Mouse (Mus musculus) midbrain, embryonic 16.5 days (tissue): ENCODE measurements around the gene Gng10. TPM values are rescaled to one million over a fixed set of nuclear protein-coding genes. Genes with fewer than 3 reads are reported as not detected.
A peak's percentile ranks its signal among the peaks of the same experiment; 100 is the strongest.

Source experiments
- ATAC-seq: fragments of 200-750 bp; cut with Nextera tagmentation; 2 replicates; pipeline ENCODE4 v1.8.0; 2017; ENCODE audit warnings: moderate TSS enrichment
- H3K27ac ChIP-seq: fragments of 300-500 bp; sonication (generic); 2 replicates; pipeline ENCODE4 v1.5.1; 2014; ENCODE audit warnings: mild to moderate bottlenecking, low read length, mixed read lengths
- H3K27me3 ChIP-seq: fragments of 300-500 bp; sonication (generic); 2 replicates; pipeline ENCODE4 v1.6.1; 2014; ENCODE audit warnings: low read depth, low read length, mixed read lengths; ENCODE audit not compliant: control insufficient read depth, insufficient read depth
- H3K36me3 ChIP-seq: fragments of 300-500 bp; sonication (generic); 2 replicates; pipeline ENCODE4 v1.6.1; 2014; ENCODE audit warnings: mild to moderate bottlenecking, low read length, moderate library complexity, mixed read lengths; ENCODE audit not compliant: control insufficient read depth, insufficient read depth
- H3K4me1 ChIP-seq: fragments of 300-500 bp; sonication (generic); 2 replicates; pipeline ENCODE4 v1.6.1; 2014; ENCODE audit warnings: mild to moderate bottlenecking, low read length, mixed read lengths; ENCODE audit not compliant: control insufficient read depth, insufficient read depth
- H3K4me2 ChIP-seq: fragments of 300-500 bp; sonication (generic); 2 replicates; pipeline ENCODE4 v1.6.1; 2014; ENCODE audit warnings: mild to moderate bottlenecking, low read length, mixed read lengths
- H3K4me3 ChIP-seq: fragments of 300-500 bp; sonication (generic); 2 replicates; pipeline ENCODE4 v1.5.1; 2014; ENCODE audit warnings: low read depth, mild to moderate bottlenecking, low read length, moderate library complexity, mixed read lengths
- H3K9ac ChIP-seq: fragments of 300-500 bp; sonication (generic); 2 replicates; pipeline ENCODE4 v1.6.1; 2014; ENCODE audit warnings: low read depth, low read length, mixed read lengths
- H3K9me3 ChIP-seq: fragments of 300-500 bp; sonication (generic); replicated peaks from 2 replicates; pipeline ENCODE4 v1.6.1; 2014; ENCODE audit warnings: mild to moderate bottlenecking, low read length, mixed read lengths; ENCODE audit not compliant: control insufficient read depth, poor library complexity, severe bottlenecking
- WGBS: fragments of 180-500 bp; shearing (Covaris S2); extraction: QIAGEN DNeasy Blood & Tissue Kit; methylation state at CpG from one replicate; pipeline ENCODE4 v1.1.7; 2014; 5-methylcytosine and 5-hydroxymethylcytosine counted together
- polyA plus RNA-seq: library from polyadenylated mRNA; unstranded; fragments of >200 nt; fragmentation: Nextera tagmentation; extraction: Ambion mirVana; gene quantifications from 2 replicates; pipeline ENCODE4 v1.2.1, GENCODE M21; 2015

Gene Gng10
- polyA plus RNA-seq, 1 experiment from 2014 or later = 224 TPM

DNA sequence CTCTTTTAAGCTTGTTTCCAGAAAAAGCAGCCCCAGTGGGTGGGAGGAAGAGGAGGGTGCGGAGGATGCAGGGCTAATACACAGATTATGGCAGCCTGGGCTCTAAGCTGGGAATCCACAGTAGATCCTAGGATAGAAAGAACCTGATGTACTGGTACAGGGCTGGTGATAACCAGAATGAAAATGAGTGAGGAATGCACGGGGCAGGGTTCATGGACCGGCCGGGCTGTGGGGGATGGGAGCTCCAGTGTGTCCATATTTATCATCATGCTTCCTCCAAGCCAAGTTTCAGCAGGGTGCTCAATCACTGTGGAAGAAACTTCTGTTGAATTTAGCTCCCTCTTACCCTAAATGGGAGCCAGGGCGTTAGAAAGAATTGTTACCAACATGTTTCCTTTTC is 37.8 kb upstream of the Gng10 start:
- H3K9me3 ChIP-seq = no peaks in the 10 kb centered on the region
- H3K27ac ChIP-seq = no peak overlapping the region
- H3K36me3 ChIP-seq = no peaks in the 10 kb centered on the region
- no peaks in the 10 kb centered on the region for H3K4me1 ChIP-seq
- 81% methylated on average over 5 of the region's 5 CpGs for WGBS
- no peak overlapping the region for H3K9ac ChIP-seq
- no peaks in the 10 kb centered on the region for H3K27me3 ChIP-seq
- no peak for ATAC-seq
- H3K4me3 ChIP-seq = no peak overlapping the region
- H3K4me2 ChIP-seq = no peak overlapping the region

DNA sequence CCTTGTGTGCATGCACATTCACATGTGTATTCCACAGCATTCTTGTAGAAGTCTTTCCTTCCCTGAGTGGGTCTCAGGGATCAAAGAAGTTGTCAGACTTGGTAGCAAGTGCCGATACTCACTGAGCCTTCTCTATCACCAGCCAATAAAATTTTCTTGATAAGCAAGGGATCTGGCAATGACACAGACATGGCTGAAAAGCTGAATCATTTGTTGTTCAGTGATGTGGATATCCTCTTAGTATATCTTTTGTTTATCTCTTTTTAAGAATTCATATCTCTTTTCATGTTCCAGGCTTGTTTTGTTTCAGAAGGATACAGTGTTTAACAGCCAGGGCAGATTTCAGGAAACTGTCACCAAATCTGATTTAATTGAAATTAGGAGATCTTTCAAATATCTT is 36.2 kb upstream of the Gng10 start:
- H3K9ac ChIP-seq = no peak overlapping the region
- 96% methylated on average over 1 of the region's 1 CpGs for WGBS
- no peaks in the 10 kb centered on the region for H3K9me3 ChIP-seq
- no peaks in the 10 kb centered on the region for H3K36me3 ChIP-seq
- no peak overlapping the region for H3K4me2 ChIP-seq
- H3K27me3 ChIP-seq = no peaks in the 10 kb centered on the region
- no peak overlapping the region for H3K27ac ChIP-seq
- peaks cover 4% of the 10 kb centered on the region for H3K4me1 ChIP-seq
- H3K4me3 ChIP-seq = no peak overlapping the region
- no peak for ATAC-seq

DNA sequence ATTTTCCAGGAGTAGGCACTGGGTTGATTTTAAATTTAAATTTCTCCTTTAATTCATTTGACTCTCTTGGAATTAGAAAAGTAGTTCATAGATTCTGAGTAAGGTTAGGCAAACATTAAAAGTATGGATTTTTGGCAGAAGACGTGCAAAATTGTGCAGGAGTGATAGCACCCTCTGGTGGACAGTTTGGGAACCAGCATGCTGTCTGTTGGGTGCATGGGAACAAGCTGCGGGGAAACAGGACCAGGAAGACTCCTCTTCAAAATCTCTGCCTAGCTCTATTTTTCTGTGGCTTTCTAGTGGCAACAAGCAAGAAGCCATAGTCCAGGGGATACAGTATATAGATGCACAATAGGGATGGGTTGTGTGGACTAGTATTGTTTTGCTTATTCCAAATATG is 35.2 kb upstream of the Gng10 start:
- peaks cover 14% of the 10 kb centered on the region for H3K4me1 ChIP-seq
- ATAC-seq = no peak
- no peaks in the 10 kb centered on the region; the same call in 1 of the 2 replicates for H3K27me3 ChIP-seq
- H3K4me3 ChIP-seq = no peak overlapping the region
- no peak overlapping the region for H3K27ac ChIP-seq
- 4% methylated on average over 2 of the region's 2 CpGs for WGBS
- no peak overlapping the region for H3K4me2 ChIP-seq
- no peak overlapping the region for H3K9ac ChIP-seq
- no peaks in the 10 kb centered on the region for H3K36me3 ChIP-seq
- H3K9me3 ChIP-seq = no peaks in the 10 kb centered on the region

DNA sequence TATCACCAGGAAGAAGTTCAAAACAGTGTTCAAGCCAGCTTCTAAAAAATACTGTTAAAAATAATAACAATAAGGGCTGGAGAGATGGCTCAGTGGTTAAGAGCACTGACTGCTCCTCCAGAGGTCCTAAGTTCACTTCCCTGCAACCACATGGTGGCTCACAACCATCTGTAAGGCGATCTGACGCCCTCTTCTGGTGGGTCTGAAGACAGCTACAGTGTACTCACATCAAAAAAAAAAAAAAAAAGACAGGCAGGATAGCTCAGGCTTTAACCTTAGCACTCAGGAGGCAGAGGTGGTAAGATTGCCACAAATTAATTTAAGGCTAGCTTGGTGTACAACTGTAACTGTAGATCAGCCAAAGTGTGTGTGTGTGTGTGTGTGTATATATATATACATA is 34.3 kb upstream of the Gng10 start:
- Histone ChIP-seq H3K4me2 (no peak overlapping the region), H3K4me3 (no peak overlapping the region), H3K9ac (no peak overlapping the region), H3K4me1 (peaks cover 21% of the 10 kb centered on the region), H3K27me3 (no peaks in the 10 kb centered on the region; the same call in 1 of the 2 replicates), H3K36me3 (no peaks in the 10 kb centered on the region), H3K27ac (no peak overlapping the region), H3K9me3 (no peaks in the 10 kb centered on the region)
- WGBS = 0% methylated on average over 2 of the region's 2 CpGs
- ATAC-seq = no peak

- Histone ChIP-seq H3K4me2 (peak within 1 kb of the TSS; percentile 69), H3K4me3 (peak within 1 kb of the TSS; percentile 56), H3K9ac (peak within 1 kb of the TSS; percentile 89), H3K27me3 (no peaks in the 10 kb centered on the region; the same call in 1 of the 2 replicates), H3K36me3 (no peaks in the 10 kb centered on the region), H3K4me1 (peaks cover 32% of the 10 kb centered on the region), H3K9me3 (no peaks in the 10 kb centered on the region), H3K27ac (peak within 1 kb of the TSS; percentile 86)
- under 1% methylated on average over 86 of the region's 89 CpGs for WGBS
- peak; percentile 99 for ATAC-seq
Measured at GRCm38 (mm10) chr4:59002948-59003805, 31.7 kb upstream of the Gng10 start, which contains the start of gene Gm20503. Gm20503 (plus strand) TSS chr4:59003210.

GRCm38 (mm10) chr4:59003806-59004200 is 31.1 kb upstream of the Gng10 start:
- no peak for ATAC-seq
- H3K9ac ChIP-seq = peak overlapping the region; percentile 89
- H3K4me2 ChIP-seq = peak overlapping the region; percentile 69
- H3K27ac ChIP-seq = no peak overlapping the region
- no peaks in the 10 kb centered on the region for H3K36me3 ChIP-seq
- no peaks in the 10 kb centered on the region for H3K9me3 ChIP-seq
- H3K4me3 ChIP-seq = peak overlapping the region; percentile 56
- WGBS = 42% methylated on average over 7 of the region's 7 CpGs
- H3K4me1 ChIP-seq = peaks cover 32% of the 10 kb centered on the region
- no peaks in the 10 kb centered on the region; the same call in 1 of the 2 replicates for H3K27me3 ChIP-seq

DNA sequence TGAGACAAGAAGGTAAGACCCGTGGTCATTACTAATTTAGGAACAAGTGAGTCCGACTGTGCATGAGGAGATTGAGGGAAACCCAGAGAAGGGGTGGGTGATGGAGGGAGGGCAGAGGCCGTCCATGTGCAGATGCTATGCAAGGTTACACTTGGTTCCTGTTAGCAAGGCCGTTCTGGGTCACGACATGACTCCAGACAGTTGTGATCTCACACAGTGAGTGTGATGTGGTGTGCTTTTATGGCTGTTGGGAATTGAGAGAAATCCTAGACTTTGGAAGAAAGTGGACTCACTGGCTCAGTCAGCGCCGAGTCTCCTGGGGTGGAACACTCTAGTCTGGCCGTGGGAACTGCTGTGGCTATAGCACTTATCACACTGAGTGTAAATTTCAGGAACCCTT is 28.7 kb upstream of the Gng10 start:
- H3K4me3 ChIP-seq = no peak overlapping the region
- no peak overlapping the region for H3K27ac ChIP-seq
- 63% methylated on average over 8 of the region's 8 CpGs for WGBS
- H3K4me1 ChIP-seq = peaks cover 32% of the 10 kb centered on the region
- H3K9me3 ChIP-seq = no peaks in the 10 kb centered on the region
- no peak for ATAC-seq
- no peak overlapping the region for H3K9ac ChIP-seq
- H3K36me3 ChIP-seq = no peaks in the 10 kb centered on the region
- H3K27me3 ChIP-seq = no peaks in the 10 kb centered on the region; the same call in 1 of the 2 replicates
- H3K4me2 ChIP-seq = no peak overlapping the region

GRCm38 (mm10) chr4:59007016-59007415 is 27.9 kb upstream of the Gng10 start:
- Histone ChIP-seq H3K9ac (no peak overlapping the region), H3K27me3 (no peaks in the 10 kb centered on the region; the same call in 1 of the 2 replicates), H3K4me2 (no peak overlapping the region), H3K36me3 (no peaks in the 10 kb centered on the region), H3K4me1 (peaks cover 32% of the 10 kb centered on the region), H3K27ac (no peak overlapping the region), H3K9me3 (no peaks in the 10 kb centered on the region), H3K4me3 (no peak overlapping the region)
- WGBS = 38% methylated on average over 6 of the region's 6 CpGs
- no peak for ATAC-seq

GRCm38 (mm10) chr4:59007974-59008373 is 26.9 kb upstream of the Gng10 start:
- WGBS = 90% methylated on average over 5 of the region's 5 CpGs
- Histone ChIP-seq H3K4me2 (no peak overlapping the region), H3K27ac (no peak overlapping the region), H3K9me3 (no peaks in the 10 kb centered on the region), H3K36me3 (no peaks in the 10 kb centered on the region), H3K4me1 (peaks cover 28% of the 10 kb centered on the region), H3K27me3 (no peaks in the 10 kb centered on the region; the same call in 1 of the 2 replicates), H3K4me3 (no peak overlapping the region), H3K9ac (no peak overlapping the region)
- no peak for ATAC-seq
